Mouse (Mus musculus): Measurements from ENCODE around the gene Prr15.

Gene Prr15

DNA sequence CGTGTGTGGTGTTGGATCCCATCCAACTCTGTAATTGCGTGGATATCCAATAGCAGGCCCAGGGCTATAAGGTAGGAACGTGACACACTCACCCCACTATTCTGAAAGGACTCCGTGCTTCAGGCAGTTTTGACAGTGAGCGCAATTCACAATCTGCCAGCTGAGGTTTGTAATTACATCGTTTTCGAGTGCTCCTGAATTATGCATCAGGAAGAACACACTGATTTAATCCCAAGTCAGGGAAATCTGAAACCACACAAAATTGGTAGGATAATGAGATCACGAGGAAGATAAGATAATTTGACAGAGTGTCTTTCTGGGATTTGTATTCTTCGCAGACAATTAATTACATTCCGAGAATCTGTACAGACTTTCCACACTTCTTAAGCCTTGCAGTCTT lies 6.1 kb downstream of the Prr15 start:
- in situ Hi-C loops (cut with MseI, MboI) = no loop called here

GRCm38 (mm10) chr6:54332203-54332602 lies 6.6 kb downstream of the Prr15 start:
- in situ Hi-C loops (cut with MseI, MboI) = no loop called here

DNA sequence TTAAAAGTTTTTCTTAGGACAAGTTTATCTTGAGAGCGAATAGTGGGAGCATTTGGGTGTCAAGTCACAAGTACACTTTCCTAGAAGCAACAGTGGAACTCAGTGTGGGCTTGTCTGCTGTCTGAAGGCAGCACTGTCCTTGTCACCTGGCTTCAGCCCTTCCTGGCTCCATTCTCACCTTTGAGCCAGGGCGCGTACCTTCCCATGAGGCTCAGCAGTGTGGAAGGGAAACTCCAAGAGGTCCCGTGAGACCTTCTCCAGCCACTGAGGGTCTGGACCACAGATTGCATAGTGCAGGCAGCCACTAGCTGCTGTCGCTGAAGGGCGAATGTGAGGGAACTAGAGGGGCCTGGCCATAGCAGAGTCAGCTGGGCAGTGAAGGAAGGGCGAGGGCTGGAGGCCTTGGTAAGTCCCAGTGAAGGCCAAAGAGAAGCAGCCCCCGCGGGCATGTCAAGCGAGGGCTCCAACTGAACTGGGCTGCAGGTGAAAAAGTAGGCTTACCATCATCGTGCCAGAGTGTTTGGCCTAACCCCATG lies 7.5 kb downstream of the Prr15 start:
- in situ Hi-C loops (cut with MseI, MboI) = no loop called here

- in situ Hi-C loops (cut with MseI, MboI) = no loop called here
Measured at GRCm38 (mm10) chr6:54333652-54334396, 8.2 kb downstream of the Prr15 start.

DNA sequence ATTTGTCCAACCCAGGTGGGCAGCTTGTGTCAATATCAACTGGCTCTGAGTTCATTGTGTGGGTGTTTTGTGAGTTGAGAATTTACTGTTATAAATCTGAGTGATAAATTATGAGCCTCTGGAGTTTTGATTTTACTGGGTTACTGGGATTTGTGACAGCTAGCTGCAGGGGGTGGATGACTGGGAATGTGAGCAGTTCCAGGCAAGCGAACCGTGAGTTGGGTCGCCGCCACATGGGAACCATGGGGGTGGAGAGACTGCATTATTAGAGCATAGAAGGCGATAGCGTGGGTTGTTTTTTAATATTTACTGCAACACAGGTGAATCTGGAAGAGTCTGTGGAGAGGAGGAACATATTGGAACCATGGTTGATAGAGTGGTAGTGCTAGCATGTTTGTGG lies 11.7 kb downstream of the Prr15 start:
- in situ Hi-C loops (cut with MseI, MboI) = no loop called here

DNA sequence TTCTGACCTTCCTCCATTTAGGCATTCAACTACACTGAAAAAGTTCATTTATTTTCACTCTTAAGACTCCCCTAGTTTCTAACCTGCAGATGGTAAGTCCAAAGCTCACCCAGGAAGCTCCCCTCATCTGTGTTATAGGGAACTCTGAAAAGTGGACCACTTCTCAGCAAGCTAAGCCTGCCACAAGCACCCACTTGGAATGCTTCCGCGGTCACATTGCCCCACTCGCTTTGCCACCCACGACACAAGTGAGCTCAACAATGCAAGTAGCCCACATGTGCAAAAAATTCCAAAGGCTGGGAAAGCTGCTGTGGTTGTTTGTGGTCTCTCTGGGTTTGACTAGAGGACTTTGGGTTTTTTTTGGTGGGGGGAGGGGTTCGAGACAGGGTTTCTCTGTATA lies 15.5 kb downstream of the Prr15 start:
- in situ Hi-C loops (cut with MseI, MboI) = no loop called here

DNA sequence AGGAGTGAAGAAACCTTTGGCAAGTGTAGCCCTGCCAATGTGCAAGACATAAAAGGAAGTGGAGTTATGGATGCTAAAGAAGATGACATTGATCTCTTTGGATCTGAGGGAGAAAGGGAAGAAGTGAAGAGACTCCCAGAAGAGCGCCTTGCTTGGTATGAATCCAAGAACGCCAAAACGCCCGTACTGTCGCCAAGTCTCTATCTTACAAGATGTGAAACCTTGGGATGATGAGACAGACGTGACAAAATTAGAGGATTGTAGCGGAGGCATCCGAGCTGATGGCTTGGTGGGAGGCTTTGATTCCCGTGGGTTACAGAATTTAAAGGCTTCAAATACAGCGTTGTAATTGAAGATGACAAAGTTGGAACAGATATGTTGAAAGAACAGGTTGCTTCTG lies 16.6 kb downstream of the Prr15 start:
- in situ Hi-C loops (cut with MseI, MboI) = no loop called here

DNA sequence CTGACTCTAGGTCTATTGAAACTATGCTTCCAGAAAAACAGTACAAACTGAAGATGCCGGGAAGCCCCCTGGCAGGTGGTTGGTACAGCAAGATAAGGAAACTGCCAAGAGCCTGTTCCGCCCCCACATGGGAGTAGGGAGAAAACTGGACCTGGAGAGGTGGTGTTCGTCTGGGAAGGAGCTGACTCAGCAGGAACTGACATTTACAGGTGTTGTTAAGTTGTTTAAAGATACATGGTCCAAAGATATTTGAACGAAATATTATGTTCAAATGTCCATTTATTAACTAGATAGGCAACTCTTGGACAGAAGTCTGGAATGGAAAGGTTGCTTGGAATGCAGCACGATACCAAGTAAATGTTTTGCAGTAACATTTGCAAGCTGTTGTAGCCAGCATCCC lies 26.2 kb downstream of the Prr15 start:
- in situ Hi-C loops (cut with MseI, MboI) = no loop called here

- in situ Hi-C loops (cut with MseI, MboI) = no loop called here
Measured at GRCm38 (mm10) chr6:54352931-54353690, 27.5 kb downstream of the Prr15 start.

- in situ Hi-C loops (cut with MseI, MboI) = no loop called here
Measured at GRCm38 (mm10) chr6:54353698-54354097, 28.1 kb downstream of the Prr15 start.

DNA sequence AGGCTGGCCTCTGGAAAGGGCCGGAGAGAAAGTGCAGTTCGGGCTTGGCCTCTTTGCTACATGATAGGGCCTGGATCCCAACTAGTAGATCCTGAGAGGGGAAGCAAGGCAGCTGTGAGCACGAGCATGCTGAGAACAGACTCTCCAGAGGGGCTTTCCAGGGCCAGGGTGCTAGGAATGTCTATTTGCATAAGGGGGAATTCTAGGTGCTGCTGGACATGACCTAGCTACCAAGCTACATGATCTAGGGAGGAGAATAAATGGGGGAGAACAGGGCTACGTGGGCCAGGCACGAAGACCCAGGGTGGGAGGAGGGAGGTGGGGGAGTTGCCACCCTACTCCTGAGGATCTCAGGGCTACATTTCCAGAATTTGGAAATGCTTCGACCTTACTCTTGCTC lies 30.0 kb downstream of the Prr15 start:
- in situ Hi-C loops (cut with MseI, MboI) = no loop called here

GRCm38 (mm10) chr6:54362526-54363324 lies 37.1 kb downstream of the Prr15 start:
- in situ Hi-C loops (cut with MseI, MboI) = loop anchor here in 1 of 2 experiments (10.0 kb wide), 1 partner anchor 108 kb away; no protein-coding TSS in a partner anchor

DNA sequence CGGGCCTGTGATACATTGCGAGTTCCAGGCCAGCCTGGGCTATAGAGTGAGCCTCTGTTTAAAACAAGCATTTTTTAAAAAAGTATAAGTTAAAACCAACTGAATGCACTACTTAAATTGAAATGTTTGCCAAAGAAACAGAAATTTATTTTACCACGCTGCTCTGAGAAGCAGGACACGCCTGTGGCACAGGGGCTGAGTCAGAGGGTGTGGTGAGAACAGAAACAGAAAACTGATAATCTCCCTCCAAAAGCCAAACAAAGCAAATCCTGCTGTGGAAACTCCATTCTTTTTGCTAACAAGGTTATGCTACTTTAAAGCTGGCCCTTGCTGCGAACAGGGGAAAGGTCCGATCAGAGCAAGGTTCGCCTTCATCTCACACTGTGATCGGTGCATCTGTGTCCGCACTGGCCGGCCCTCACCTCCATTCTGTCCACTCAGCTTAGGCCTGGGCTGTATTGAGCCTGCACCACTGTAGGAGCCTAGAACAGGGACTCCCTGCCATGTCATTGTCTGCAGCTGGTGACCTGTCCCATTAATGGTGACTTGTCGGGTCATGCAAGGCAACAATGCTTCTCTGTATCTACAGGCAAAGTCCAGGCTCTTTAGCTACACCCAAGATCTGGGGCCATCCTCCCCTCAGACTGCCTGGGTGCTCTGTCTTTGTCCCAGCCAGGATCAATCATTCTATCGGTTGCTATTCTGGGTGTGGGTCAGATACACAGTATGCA lies 38.9 kb downstream of the Prr15 start:
- in situ Hi-C loops (cut with MseI, MboI) = loop anchor here in 1 of 2 experiments (10.0 kb wide), 1 partner anchor 110 kb away; no protein-coding TSS in a partner anchor

DNA sequence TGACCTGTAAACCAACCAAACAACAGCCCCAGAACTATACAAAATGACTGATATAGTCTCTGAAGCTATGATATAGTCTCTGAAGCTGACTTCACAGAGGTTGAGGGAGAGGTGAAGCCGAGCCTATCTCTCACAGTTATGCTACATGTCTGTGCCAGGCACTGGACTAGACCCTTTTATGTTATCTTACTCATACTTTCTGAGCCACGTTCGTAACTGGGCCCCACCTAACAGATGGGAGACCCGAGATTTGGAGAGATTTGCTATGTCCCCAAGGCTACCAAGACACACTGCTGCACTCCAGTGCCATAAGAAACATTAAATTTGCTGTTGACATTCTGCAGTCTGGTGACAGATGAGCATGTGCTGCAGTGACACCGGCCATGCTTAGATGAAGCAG lies 41.0 kb downstream of the Prr15 start:
- in situ Hi-C loops (cut with MseI, MboI) = loop anchor here in 1 of 2 experiments (10.0 kb wide), 1 partner anchor 112 kb away; no protein-coding TSS in a partner anchor

DNA sequence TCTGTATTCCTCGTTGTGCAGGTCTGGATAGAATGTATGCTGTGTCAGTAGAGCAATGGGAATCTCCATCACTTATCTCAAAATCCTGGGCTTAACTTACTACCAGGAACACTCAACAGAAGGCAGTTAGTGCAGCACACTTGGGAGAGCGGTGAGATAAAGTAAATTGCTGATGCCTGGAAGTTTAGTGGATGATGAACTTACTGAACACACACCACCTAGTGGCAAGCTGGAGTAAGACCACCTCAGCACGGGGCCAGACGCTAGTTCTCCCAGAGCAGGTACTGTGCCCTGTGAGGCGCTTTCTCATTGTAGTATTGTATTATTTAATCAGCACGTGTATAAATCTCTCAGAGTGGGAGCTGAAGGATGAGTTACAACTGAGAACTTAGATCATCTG lies 42.4 kb downstream of the Prr15 start:
- in situ Hi-C loops (cut with MseI, MboI) = loop anchor here in 1 of 2 experiments (10.0 kb wide), 1 partner anchor 113 kb away; no protein-coding TSS in a partner anchor

DNA sequence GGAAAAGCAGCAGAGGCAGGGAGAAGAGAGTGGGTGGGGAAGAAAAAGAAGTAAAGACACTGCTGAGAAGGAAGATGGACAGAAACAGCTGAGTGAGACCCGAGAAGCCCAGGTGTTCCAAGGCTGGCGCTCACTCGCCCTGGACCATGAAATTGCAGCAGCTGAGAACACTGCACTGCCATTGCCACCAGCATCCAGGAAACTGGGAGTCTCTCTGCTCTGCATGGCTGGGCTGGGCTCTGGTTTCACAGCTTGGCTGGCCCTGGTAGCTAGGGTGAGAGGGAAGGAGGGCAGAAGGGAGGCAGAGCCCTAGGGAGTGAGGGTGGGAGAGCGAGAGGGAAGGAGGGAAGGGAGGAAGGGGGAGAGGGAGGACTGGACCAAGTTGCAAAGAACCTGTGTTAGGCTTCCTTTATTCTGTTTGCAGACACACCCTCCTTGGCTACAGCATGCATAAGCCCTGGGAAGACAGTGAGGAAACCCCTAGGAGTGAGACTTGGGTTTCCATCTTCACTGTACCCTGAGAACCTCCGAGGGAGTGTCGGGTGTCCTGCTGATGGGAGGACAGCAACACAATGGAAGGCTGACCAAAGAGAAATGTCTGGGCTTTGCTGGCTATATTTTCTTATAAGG lies 44.4 kb downstream of the Prr15 start:
- in situ Hi-C loops (cut with MseI, MboI) = loop anchor here in 1 of 2 experiments (10.0 kb wide), 1 partner anchor 115 kb away; no protein-coding TSS in a partner anchor

DNA sequence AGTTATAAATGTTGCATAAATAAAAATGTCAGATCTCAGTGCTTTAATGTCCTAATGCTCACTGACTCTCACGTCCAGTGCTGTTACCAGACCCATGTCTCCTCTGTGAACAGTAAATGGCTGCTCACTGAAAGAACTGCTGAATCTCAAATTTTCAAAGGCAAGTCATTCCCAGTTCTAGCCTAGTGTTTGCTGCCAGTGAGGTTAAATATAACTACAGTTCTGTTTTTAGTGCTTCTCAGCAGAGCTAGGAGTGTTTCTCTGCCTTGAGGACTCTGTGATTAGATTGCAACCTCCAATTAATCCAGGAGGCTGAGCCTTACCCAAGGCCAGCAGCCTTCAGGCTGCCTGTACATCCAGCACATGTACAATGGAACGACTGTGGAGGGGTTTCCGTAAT lies 46.2 kb downstream of the Prr15 start:
- in situ Hi-C loops (cut with MseI, MboI) = no loop called here

- in situ Hi-C loops (cut with MseI, MboI) = no loop called here
Measured at GRCm38 (mm10) chr6:54379356-54379755, 53.7 kb downstream of the Prr15 start.
